Mouse (Mus musculus) small intestine, adult 2 months (tissue): ENCODE measurements at regions not wholly inside any gene's neighbourhood (a gene's known extent, or its start where the extent isn't known, plus 50 kb on each side); places are given as distances from the start of the nearest gene placed in this dataset.

Source experiments
- H3K27ac ChIP-seq: fragments of 200-500 bp; 2 replicates; pipeline ENCODE4 v1.5.1; 2012; ENCODE audit warnings: low read depth, low read length, control low read depth, inconsistent platforms; ENCODE audit not compliant: insufficient read depth
- H3K27me3 ChIP-seq: fragments of 200-500 bp; 2 replicates; pipeline ENCODE4 v1.6.1; 2012; ENCODE audit warnings: mild to moderate bottlenecking, moderate library complexity, low read length, inconsistent platforms; ENCODE audit not compliant: control insufficient read depth, insufficient read depth
- H3K36me3 ChIP-seq: fragments of 200-500 bp; 2 replicates; pipeline ENCODE4 v1.6.1; 2012; ENCODE audit warnings: mild to moderate bottlenecking, low read length, control low read depth, inconsistent platforms; ENCODE audit not compliant: control insufficient read depth, insufficient read depth
- H3K4me1 ChIP-seq: fragments of 200-500 bp; 2 replicates; pipeline ENCODE4 v1.6.1; 2012; ENCODE audit warnings: low read length, inconsistent platforms, mixed read lengths; ENCODE audit not compliant: control insufficient read depth, insufficient read depth, insufficient read length
- H3K4me3 ChIP-seq: fragments of 200-500 bp; 2 replicates; pipeline ENCODE4 v1.5.1; 2012; ENCODE audit warnings: low read depth, mild to moderate bottlenecking, control low read depth, inconsistent platforms, low read length, moderate library complexity
- CTCF ChIP-seq: fragments of 200-500 bp; IDR thresholded peaks from 2 replicates; pipeline ENCODE4 v1.5.1; 2012; ENCODE audit warnings: low read depth, mild to moderate bottlenecking, control low read depth, inconsistent platforms, low read length, moderate library complexity, mixed read lengths; ENCODE audit not compliant: insufficient replicate concordance, insufficient read length; ENCODE audit errors: extremely low read depth
- POLR2A ChIP-seq: fragments of 200-500 bp; IDR thresholded peaks from 2 replicates; pipeline ENCODE4 v1.6.1; 2012; ENCODE audit warnings: low read depth, mild to moderate bottlenecking, control low read depth, inconsistent platforms, low read length, moderate library complexity
- WGBS: fragments of 180-500 bp; shearing (Covaris S2); methylation state at CpG from one replicate; pipeline ENCODE4 v1.1.7; 2018; 5-methylcytosine and 5-hydroxymethylcytosine counted together

DNA sequence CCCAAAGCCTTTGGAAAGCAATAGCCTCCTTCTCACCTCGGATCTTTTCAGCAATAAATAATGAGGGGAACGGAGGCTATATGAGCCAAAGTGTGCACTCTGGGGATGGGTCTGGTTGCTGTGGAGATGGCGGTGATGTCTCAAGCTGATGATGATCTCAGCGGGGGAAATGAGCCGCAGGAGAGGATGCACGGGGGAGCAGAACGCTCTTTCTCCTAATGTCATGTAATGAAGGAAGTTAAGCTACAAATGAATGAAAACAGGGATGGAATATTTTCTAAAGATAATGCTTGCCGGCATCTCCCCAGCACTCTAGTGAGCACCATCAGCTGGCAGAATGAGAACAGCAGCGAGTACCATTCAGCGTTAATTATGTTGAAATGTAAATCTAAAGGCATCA lies 355.7 kb downstream of the Lmx1a start:
- no peak overlapping the region for H3K27ac ChIP-seq
- WGBS, result 77% methylated on average over 10 of the region's 10 CpGs
- H3K36me3 ChIP-seq, result no peaks in the 10 kb centered on the region
- TF ChIP-seq CTCF (no peak), POLR2A (no peak)
- H3K4me3 ChIP-seq, result no peak overlapping the region
- no peaks in the 10 kb centered on the region for H3K4me1 ChIP-seq
- no peaks in the 10 kb centered on the region for H3K27me3 ChIP-seq

DNA sequence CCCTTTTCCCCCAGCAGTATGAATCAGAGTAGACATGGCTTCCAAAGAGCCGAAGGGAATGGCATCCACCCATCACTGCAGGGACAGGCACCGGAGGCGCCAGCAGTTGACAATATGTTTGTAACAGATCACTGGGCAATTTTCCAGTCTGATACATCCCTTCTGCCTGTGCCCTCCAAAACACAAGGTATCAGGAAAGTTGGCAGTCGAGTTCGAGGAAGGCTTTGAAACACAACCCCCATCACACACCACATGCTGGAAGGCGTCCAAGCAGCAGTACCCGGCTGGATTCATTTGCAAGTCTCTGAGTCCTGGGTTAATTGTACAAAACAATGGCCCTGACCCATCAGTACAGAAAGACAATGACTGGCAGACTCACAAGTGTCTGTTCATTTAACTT lies 357.3 kb downstream of the Lmx1a start:
- H3K27me3 ChIP-seq, result no peaks in the 10 kb centered on the region
- H3K36me3 ChIP-seq, result no peaks in the 10 kb centered on the region
- WGBS, result 82% methylated on average over 7 of the region's 7 CpGs
- H3K4me1 ChIP-seq, result no peaks in the 10 kb centered on the region
- H3K4me3 ChIP-seq, result no peak overlapping the region
- no peak overlapping the region for H3K27ac ChIP-seq
- TF ChIP-seq CTCF, result no peak
- no peak for TF ChIP-seq POLR2A

DNA sequence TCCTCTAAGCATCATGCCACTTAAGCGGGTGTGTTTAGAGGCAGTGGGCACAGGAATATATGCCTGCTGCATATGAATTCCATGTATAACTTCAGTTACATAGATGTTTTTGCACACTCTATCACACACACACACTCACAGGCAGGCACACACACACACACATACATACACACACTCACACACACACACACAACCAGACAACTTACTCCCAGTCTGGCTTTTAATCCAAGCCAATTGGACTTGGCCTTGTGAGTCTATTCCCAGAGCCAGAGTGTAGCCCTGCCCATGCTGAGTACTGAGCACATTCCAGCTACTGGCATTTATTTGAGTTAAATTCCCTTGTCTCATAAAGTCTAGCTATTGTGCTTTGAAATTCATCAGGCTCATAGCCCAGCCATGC lies 357.7 kb downstream of the Lmx1a start:
- Histone ChIP-seq H3K36me3 (no peaks in the 10 kb centered on the region), H3K4me3 (no peak overlapping the region), H3K27ac (no peak overlapping the region), H3K4me1 (no peaks in the 10 kb centered on the region), H3K27me3 (no peaks in the 10 kb centered on the region)
- TF ChIP-seq POLR2A, result no peak
- no peak for TF ChIP-seq CTCF
- WGBS, result 97% methylated on average over 1 of the region's 1 CpGs

DNA sequence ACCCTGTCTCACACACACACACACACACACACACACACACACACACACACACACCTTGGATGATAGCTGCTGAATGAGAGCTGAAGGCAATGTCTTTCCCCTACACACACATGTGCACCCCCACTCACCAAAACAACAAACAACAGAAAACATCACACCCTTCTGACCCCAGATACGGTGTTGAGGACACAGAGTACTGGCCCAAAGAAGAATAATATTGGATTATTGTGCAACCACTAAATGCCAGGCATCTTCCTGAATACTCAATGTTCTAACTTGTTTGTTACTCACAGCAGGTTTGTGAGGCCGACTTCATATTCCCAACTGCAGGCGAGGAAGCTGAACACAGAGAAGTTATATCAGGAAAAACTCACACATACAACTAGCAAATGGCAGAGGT lies 360.9 kb downstream of the Lmx1a start:
- TF ChIP-seq CTCF (no peak), POLR2A (no peak)
- Histone ChIP-seq H3K27me3 (no peaks in the 10 kb centered on the region), H3K4me1 (no peaks in the 10 kb centered on the region), H3K36me3 (no peaks in the 10 kb centered on the region), H3K4me3 (no peak overlapping the region), H3K27ac (no peak overlapping the region)
- 80% methylated on average over 3 of the region's 3 CpGs for WGBS

DNA sequence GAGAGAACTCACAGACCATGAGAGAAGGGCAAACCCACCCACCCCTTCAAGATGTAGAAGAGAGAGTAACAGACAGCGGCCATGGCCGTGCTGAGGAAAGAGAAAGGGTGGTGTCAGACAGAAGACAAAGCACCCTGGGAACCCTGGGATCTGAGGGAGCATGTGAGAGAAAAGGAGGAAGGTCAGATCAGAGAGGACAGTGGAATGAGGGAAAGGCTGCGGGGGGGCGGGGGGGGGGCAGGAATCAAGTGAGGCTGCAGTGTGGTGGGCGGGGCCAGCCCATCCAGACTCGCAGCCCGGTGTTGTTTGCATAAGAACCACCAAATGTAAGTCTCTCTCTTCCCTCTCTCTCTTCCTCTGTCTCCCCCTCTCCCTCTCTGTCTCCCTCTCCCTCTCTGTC lies 367.4 kb downstream of the Lmx1a start:
- 9% methylated on average over 7 of the region's 7 CpGs for WGBS
- TF ChIP-seq CTCF (no peak), POLR2A (no peak)
- no peaks in the 10 kb centered on the region for H3K27me3 ChIP-seq
- no peaks in the 10 kb centered on the region for H3K36me3 ChIP-seq
- no peak overlapping the region for H3K27ac ChIP-seq
- no peaks in the 10 kb centered on the region for H3K4me1 ChIP-seq
- H3K4me3 ChIP-seq, result no peak overlapping the region

DNA sequence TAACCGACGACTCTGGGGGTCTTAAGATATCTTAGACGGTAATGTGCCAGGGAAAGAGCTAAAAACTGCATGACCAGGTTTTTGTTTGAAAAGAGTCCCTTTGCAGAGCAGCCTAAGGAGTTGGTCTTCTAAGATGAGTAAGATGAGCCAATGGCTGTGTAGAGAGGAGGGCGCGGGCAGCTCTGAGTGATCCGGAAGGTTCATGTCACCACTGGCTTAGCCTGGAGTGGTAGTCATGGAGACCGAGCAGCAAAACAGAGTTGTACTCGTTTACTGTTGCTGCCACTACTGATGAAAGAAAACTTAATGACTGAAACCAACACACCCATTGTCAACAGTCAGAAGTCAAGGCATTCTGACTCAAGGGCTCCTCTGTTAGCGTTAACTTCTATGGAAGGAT lies 368.4 kb downstream of the Lmx1a start:
- Histone ChIP-seq H3K27ac (no peak overlapping the region), H3K27me3 (no peaks in the 10 kb centered on the region), H3K4me3 (no peak overlapping the region), H3K36me3 (no peaks in the 10 kb centered on the region), H3K4me1 (no peaks in the 10 kb centered on the region)
- TF ChIP-seq CTCF, result no peak
- no peak for TF ChIP-seq POLR2A
- WGBS, result 76% methylated on average over 9 of the region's 9 CpGs

DNA sequence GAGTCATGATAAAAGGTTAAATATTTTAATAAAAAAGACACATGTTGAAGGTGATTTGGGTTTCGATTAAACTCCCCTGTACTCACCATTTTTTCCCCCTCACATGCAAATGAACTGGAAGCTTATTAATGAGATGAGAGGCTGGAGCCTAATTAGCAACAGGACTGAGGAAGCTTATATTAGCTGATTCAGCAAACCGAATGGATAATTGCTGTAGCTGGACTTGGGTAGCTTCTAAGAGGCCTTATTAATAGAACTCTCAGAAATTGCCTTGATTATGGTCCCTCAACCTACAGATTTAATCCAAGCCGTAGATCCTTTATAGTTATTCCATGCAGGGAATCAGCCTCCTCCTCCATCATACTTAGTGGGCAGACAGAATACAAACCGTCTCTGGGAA lies 369.7 kb downstream of the Lmx1a start:
- Histone ChIP-seq H3K4me1 (no peaks in the 10 kb centered on the region), H3K27me3 (no peaks in the 10 kb centered on the region), H3K36me3 (no peaks in the 10 kb centered on the region), H3K4me3 (no peak overlapping the region), H3K27ac (no peak overlapping the region)
- 89% methylated on average over 4 of the region's 4 CpGs for WGBS
- no peak for TF ChIP-seq POLR2A
- no peak for TF ChIP-seq CTCF
